In genomic region chrX:113185230-113185985, GRCm38 (mm10) we compare ENCODE assay signal across 8 mouse cellular contexts. TPM values are rescaled to one million over a fixed set of nuclear protein-coding genes. Genes with fewer than 3 reads are reported as not detected.
DNase-seq lines count a peak whose midpoint lies in the region; ATAC-seq and TF ChIP-seq lines count a peak whose summit lies in the region.

Gene Chm (minus strand): TSS chrX:113185517.

- H3K4me2 ChIP-seq in embryonic facial prominence, embryonic 15.5 days (replicated peaks): peak within 1 kb of the TSS; percentile 36
- peak within 1 kb of the TSS; percentile 41 for H3K4me2 ChIP-seq in kidney, embryonic 14.5 days (replicated peaks; ENCODE audit: low read depth, low read length)
- H3K4me2 ChIP-seq in limb, embryonic 14.5 days (replicated peaks; ENCODE audit: low read depth, low read length, severe bottlenecking): peak within 1 kb of the TSS; percentile 42
- peak within 1 kb of the TSS; percentile 56 for H3K4me2 ChIP-seq in midbrain, embryonic 16.5 days (ENCODE audit: low read length)

- TF ChIP-seq CTCF in bone marrow macrophage, adult 2 months (IDR thresholded peaks at IDR 0.05; ENCODE audit: low read depth, low read length): no peak
- TF ChIP-seq CTCF in spleen, adult 2 months (IDR thresholded peaks at IDR 0.05; ENCODE audit: extremely low read depth, insufficient read depth, insufficient read length, insufficient replicate concordance): no peak

- DNase-seq in CD4-positive, CD25-positive, alpha-beta regulatory T cell, adult 2 months (ENCODE audit: low read depth, low spot score): peak; percentile 83
- peak; percentile 76 for DNase-seq in heart, embryonic 10.5 days (ENCODE audit: low spot score)
- DNase-seq in limb, embryonic 14.5 days (ENCODE audit: low spot score): peak; percentile 76
- DNase-seq in spleen, adult 2 months (ENCODE audit: low read depth in 1 of 2, low spot score in 2 of 2): peak; percentile 30 to 57

- H3K9ac ChIP-seq in embryonic facial prominence, embryonic 15.5 days: peak within 1 kb of the TSS; percentile 21; the same call in 1 of the 2 replicates
- peak within 1 kb of the TSS; percentile 59 for H3K9ac ChIP-seq in kidney, embryonic 14.5 days (ENCODE audit: low read depth, low read length)
- H3K9ac ChIP-seq in limb, embryonic 14.5 days (ENCODE audit: low read depth, low read length, severe bottlenecking): peak within 1 kb of the TSS; percentile 64
- peak within 1 kb of the TSS; percentile 28 for H3K9ac ChIP-seq in midbrain, embryonic 16.5 days (ENCODE audit: low read depth, low read length)

- no peaks in the 10 kb centered on the region for H3K36me3 ChIP-seq in embryonic facial prominence, embryonic 15.5 days
- no peaks in the 10 kb centered on the region for H3K36me3 ChIP-seq in heart, embryonic 10.5 days
- no peaks in the 10 kb centered on the region for H3K36me3 ChIP-seq in kidney, embryonic 14.5 days (ENCODE audit: control insufficient read depth, insufficient read depth, low read length)
- H3K36me3 ChIP-seq in limb, embryonic 14.5 days (ENCODE audit: control insufficient read depth, insufficient read depth, low read length): no peaks in the 10 kb centered on the region
- H3K36me3 ChIP-seq in midbrain, embryonic 16.5 days (ENCODE audit: control insufficient read depth, insufficient read depth, low read length): no peaks in the 10 kb centered on the region
- no peaks in the 10 kb centered on the region for H3K36me3 ChIP-seq in spleen, adult 2 months (ENCODE audit: control insufficient read depth, insufficient read depth, low read length)

- no peaks in the 10 kb centered on the region for H3K27me3 ChIP-seq in embryonic facial prominence, embryonic 15.5 days
- H3K27me3 ChIP-seq in heart, embryonic 10.5 days (ENCODE audit: insufficient read depth, poor library complexity, severe bottlenecking): no peaks in the 10 kb centered on the region
- H3K27me3 ChIP-seq in kidney, embryonic 14.5 days (ENCODE audit: control insufficient read depth, insufficient read depth, low read length): no peaks in the 10 kb centered on the region
- H3K27me3 ChIP-seq in limb, embryonic 14.5 days (ENCODE audit: control insufficient read depth, insufficient read depth, low read length): no peaks in the 10 kb centered on the region
- H3K27me3 ChIP-seq in midbrain, embryonic 16.5 days (ENCODE audit: control insufficient read depth, insufficient read depth, low read depth, low read length): no peaks in the 10 kb centered on the region
- no peaks in the 10 kb centered on the region for H3K27me3 ChIP-seq in spleen, adult 2 months (ENCODE audit: control insufficient read depth, insufficient read depth, low read length)

- H3K9me3 ChIP-seq in embryonic facial prominence, embryonic 15.5 days (replicated peaks): no peaks in the 10 kb centered on the region
- H3K9me3 ChIP-seq in heart, embryonic 10.5 days: no peaks in the 10 kb centered on the region
- no peaks in the 10 kb centered on the region for H3K9me3 ChIP-seq in kidney, embryonic 14.5 days (ENCODE audit: control insufficient read depth, low read length)
- H3K9me3 ChIP-seq in limb, embryonic 14.5 days (ENCODE audit: control insufficient read depth, low read length): no peaks in the 10 kb centered on the region
- H3K9me3 ChIP-seq in midbrain, embryonic 16.5 days (replicated peaks; ENCODE audit: control insufficient read depth, low read length, poor library complexity, severe bottlenecking): no peaks in the 10 kb centered on the region

- peak; percentile 79 for ATAC-seq in embryonic facial prominence, embryonic 15.5 days (ENCODE audit: insufficient number of reproducible peaks, low FRiP score, low TSS enrichment, low read depth)
- peak; percentile 97 for ATAC-seq in kidney, embryonic 14.5 days (ENCODE audit: low FRiP score, low TSS enrichment)
- ATAC-seq in limb, embryonic 14.5 days (ENCODE audit: low FRiP score, low read depth): peak; percentile 97
- peak; percentile 97 for ATAC-seq in midbrain, embryonic 16.5 days

- peak within 1 kb of the TSS; percentile 82 for H3K27ac ChIP-seq in bone marrow macrophage, adult 2 months (ENCODE audit: insufficient read depth, low read depth, low read length)
- H3K27ac ChIP-seq in embryonic facial prominence, embryonic 15.5 days (replicated peaks): peak within 1 kb of the TSS; percentile 82
- peak within 1 kb of the TSS; percentile 87 for H3K27ac ChIP-seq in heart, embryonic 10.5 days
- H3K27ac ChIP-seq in kidney, embryonic 14.5 days (ENCODE audit: low read depth, low read length): peak within 1 kb of the TSS; percentile 62; the same call in 1 of the 2 replicates
- peak within 1 kb of the TSS; percentile 81 for H3K27ac ChIP-seq in limb, embryonic 14.5 days (replicated peaks; ENCODE audit: low read depth, low read length)
- H3K27ac ChIP-seq in midbrain, embryonic 16.5 days (ENCODE audit: low read length): peak within 1 kb of the TSS; percentile 93
- peak within 1 kb of the TSS; percentile 81 for H3K27ac ChIP-seq in spleen, adult 2 months (ENCODE audit: insufficient read depth, low read length)

- no peaks in the 10 kb centered on the region for H3K4me1 ChIP-seq in bone marrow macrophage, adult 2 months (ENCODE audit: control insufficient read depth, insufficient read depth, low read length)
- H3K4me1 ChIP-seq in embryonic facial prominence, embryonic 15.5 days: no peaks in the 10 kb centered on the region
- no peaks in the 10 kb centered on the region for H3K4me1 ChIP-seq in heart, embryonic 10.5 days
- H3K4me1 ChIP-seq in kidney, embryonic 14.5 days (ENCODE audit: control insufficient read depth, insufficient read depth, low read length): no peaks in the 10 kb centered on the region
- no peaks in the 10 kb centered on the region for H3K4me1 ChIP-seq in limb, embryonic 14.5 days (ENCODE audit: control insufficient read depth, insufficient read depth, low read length)
- H3K4me1 ChIP-seq in midbrain, embryonic 16.5 days (ENCODE audit: control insufficient read depth, insufficient read depth, low read length): no peaks in the 10 kb centered on the region
- no peaks in the 10 kb centered on the region for H3K4me1 ChIP-seq in spleen, adult 2 months (ENCODE audit: control insufficient read depth, insufficient read depth, insufficient read length)

- no peak for TF ChIP-seq POLR2A in bone marrow macrophage, adult 2 months (IDR thresholded peaks at IDR 0.05; ENCODE audit: borderline replicate concordance, low read depth, low read length)
- TF ChIP-seq POLR2A in limb, embryonic 14.5 days (IDR thresholded peaks at IDR 0.05; ENCODE audit: borderline replicate concordance, extremely low read depth, insufficient read depth, insufficient read length): peak; percentile 26; the same call in 1 of the 2 replicates
- no peak for TF ChIP-seq POLR2A in spleen, adult 2 months (IDR thresholded peaks at IDR 0.05; ENCODE audit: low read depth, low read length)

- H3K4me3 ChIP-seq in bone marrow macrophage, adult 2 months (ENCODE audit: insufficient read depth, low read length): peak within 1 kb of the TSS; percentile 84
- H3K4me3 ChIP-seq in embryonic facial prominence, embryonic 15.5 days (replicated peaks): peak within 1 kb of the TSS; percentile 55
- peak within 1 kb of the TSS; percentile 65 for H3K4me3 ChIP-seq in heart, embryonic 10.5 days
- peak within 1 kb of the TSS; percentile 54 for H3K4me3 ChIP-seq in kidney, embryonic 14.5 days (ENCODE audit: low read length)
- H3K4me3 ChIP-seq in limb, embryonic 14.5 days (replicated peaks; ENCODE audit: low read length): peak within 1 kb of the TSS; percentile 52
- peak within 1 kb of the TSS; percentile 50 for H3K4me3 ChIP-seq in midbrain, embryonic 16.5 days (ENCODE audit: low read depth, low read length)
- peak within 1 kb of the TSS; percentile 93 for H3K4me3 ChIP-seq in spleen, adult 2 months (ENCODE audit: extremely low read depth, insufficient read depth, insufficient read length)

- 11% methylated on average over 21 of the region's 21 CpGs for WGBS in embryonic facial prominence, embryonic 15.5 days
- 12% methylated on average over 21 of the region's 21 CpGs for WGBS in heart, embryonic 10.5 days
- WGBS in kidney, embryonic 14.5 days: 18% methylated on average over 21 of the region's 21 CpGs
- WGBS in limb, embryonic 14.5 days: 14% methylated on average over 21 of the region's 21 CpGs
- 16% methylated on average over 21 of the region's 21 CpGs for WGBS in midbrain, embryonic 16.5 days
- WGBS in spleen, adult 2 months: 12% methylated on average over 21 of the region's 21 CpGs

RNA-seq across cellular contexts. Expression of gene Chm, which starts in this region (rescaled TPM):
- polyA plus RNA-seq in bone marrow macrophage, adult 2 months (2012; ENCODE audit: insufficient read depth, insufficient read length, missing spikeins): 19.9 and 26.7 TPM in 2 replicates
- polyA plus RNA-seq in embryonic facial prominence, embryonic 15.5 days (2015; fragmentation: Nextera tagmentation; extraction: Ambion mirVana): 11.2 and 12.2 TPM in 2 replicates
- polyA plus RNA-seq in heart, embryonic 10.5 days (2016; fragmentation: Nextera tagmentation; extraction: Ambion mirVana): 10.8 and 11.2 TPM in 2 replicates
- polyA plus RNA-seq in kidney, embryonic 14.5 days (2014; fragmentation: Nextera tagmentation; extraction: Ambion mirVana): 12.9 and 18.1 TPM in 2 replicates
- 7.0 and 8.4 TPM in 2 replicates for polyA plus RNA-seq in limb, embryonic 14.5 days (2012; rRNA removed)
- 15.5 TPM in 2 replicates for polyA plus RNA-seq in limb, embryonic 14.5 days (2014; fragmentation: Nextera tagmentation; extraction: Ambion mirVana)
- 15.1 and 15.2 TPM in 2 replicates for polyA plus RNA-seq in midbrain, embryonic 16.5 days (2015; fragmentation: Nextera tagmentation; extraction: Ambion mirVana)
- polyA plus RNA-seq in spleen, adult 2 months (2012; rRNA removed): 0.85 and 0.99 TPM in 2 replicates

Comparison
In these comparisons a context has a peak if more than half of its experiments do, and no peak if none do; other contexts are left out.
1. Peak in every context shown above with its lines: DNase-seq, ATAC-seq, H3K4me3 ChIP-seq and H3K27ac ChIP-seq.
2. Peak in DNase-seq, H3K4me3 ChIP-seq and H3K27ac ChIP-seq in spleen, adult 2 months; RNA of the gene not detected or under 1 TPM.